Mouse (Mus musculus) mature B cell (primary cell): ENCODE data around the gene Ifi35.
"Not testable (repeated sequence)": the region's sequence is repeated elsewhere in the genome, so short reads cannot be mapped to it uniquely, and the experiment has no call there.

Source experiments
- in situ Hi-C: fragments of 300-500 bp; cut with MboI; formaldehyde crosslinking; loops from 2 replicates; pipeline ENCODE4 v1.14.3; 2019

The Ifi35 gene

DNA sequence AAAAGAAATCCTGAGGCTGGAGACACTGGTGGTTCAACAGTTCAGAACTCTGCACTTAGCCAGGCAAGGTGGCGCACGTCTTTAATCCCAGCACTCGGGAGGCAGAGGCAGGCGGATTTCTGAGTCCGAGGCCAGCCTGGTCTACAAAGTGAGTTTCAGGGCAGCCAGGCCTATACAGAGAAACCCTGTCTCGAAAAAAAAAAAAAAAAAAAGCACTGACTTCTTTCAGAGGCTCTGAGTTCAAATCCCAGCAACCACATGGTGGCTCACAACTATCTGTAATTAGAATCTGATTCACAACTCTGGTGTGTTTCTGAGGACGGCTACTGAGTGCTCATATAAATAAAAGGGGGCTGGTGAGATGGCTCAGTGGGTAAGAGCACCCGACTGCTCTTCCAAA is 1.3 kb upstream of the Ifi35 start:
- in situ Hi-C loops: loop anchor here (25.0 kb wide), 1 partner anchor 840 kb away; the partner anchor contains the start of genes Atxn7l3 and Tmub2

DNA sequence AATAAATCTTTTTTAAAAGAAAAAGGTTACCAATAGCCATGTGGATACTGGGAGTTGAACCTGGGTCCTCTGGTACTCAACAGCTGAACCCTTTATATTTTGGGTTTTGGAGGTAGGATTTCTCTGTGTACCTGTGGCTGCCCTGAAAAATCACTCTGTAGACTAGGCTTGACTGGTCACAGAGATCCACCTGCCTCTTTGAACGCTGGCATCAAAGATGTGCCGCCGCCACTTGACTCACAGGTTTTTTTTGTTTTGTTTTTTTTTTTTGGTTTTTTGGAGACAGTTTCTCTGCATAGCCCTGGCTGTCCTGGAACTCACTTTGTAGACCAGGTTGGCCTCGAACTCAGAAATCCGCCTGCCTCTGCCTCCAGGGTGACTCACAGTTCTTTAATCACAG is 421 bp upstream of the Ifi35 start:
- in situ Hi-C loops: loop anchor here (25.0 kb wide), 1 partner anchor 840 kb away; the partner anchor contains the start of genes Atxn7l3 and Tmub2

DNA sequence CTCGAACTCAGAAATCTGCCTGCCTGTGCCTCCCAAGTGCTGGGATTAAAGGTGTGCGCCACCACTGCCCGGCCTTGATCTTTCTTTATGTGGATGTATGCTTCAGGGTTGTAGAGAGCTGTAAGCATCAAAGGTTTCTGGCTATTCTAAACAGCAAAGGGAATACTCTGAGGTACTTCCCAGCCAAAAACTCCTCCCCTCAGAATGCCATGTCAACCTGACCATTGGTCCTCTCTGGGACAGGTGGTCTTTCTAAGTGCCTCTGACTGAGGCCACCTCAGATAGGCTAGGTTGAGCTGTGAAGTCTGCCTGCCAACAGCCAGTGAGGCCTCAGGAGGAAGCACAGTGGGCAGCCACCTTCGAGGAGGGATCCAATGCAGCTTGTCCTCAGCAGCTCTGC is 692 bp downstream of the Ifi35 start:
- in situ Hi-C loops: loop anchor here (25.0 kb wide), 1 partner anchor 838 kb away; the partner anchor contains the start of genes Atxn7l3 and Tmub2

GRCm38 (mm10) chr11:101449596-101449995 is 1.4 kb downstream of the Ifi35 start:
- in situ Hi-C loops: loop anchor here (25.0 kb wide), 1 partner anchor 838 kb away; the partner anchor contains the start of genes Atxn7l3 and Tmub2

DNA sequence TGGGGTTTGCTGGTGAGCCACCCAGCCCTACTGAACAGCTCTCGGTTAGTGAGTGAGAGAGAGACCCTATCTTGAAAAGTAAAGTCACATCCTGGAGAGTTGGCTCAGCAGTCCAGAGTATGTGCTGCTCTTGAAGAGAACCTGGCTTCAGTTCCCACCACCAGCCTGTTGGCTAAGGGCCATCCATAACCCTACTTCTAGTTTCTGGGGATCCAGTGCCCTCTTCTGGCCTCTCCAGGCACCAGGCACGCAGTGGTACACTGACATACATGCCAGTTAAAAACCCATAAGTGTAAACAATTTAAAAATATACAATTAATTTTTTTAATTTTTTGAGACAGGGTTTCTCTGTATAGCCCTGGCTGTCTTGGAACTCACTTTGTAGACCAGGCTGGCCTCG is 2.2 kb downstream of the Ifi35 start:
- in situ Hi-C loops: no loop called here

DNA sequence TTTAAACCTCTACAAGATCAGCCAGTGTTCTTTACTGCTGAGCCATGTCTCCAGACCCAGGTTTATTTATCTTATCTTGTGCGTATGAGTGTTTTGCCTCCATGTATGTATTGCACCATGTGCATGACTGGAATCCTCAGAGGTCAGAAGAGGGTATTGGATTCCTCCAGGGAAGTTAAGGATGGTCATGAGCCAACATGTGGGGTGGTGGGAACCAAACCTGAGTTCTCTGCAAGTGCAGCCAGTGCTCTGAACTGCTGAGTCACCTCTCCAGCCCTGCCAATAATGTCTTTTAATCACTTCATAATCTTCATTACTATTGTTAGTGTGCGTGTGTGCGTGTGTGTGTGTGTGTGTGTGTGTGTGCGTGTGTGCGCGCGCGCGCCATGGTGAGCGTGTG is 3.3 kb downstream of the Ifi35 start:
- in situ Hi-C loops: no loop called here

- in situ Hi-C loops: no loop called here
Observed at GRCm38 (mm10) chr11:101452093-101452774, 4.0 kb downstream of the Ifi35 start.

DNA sequence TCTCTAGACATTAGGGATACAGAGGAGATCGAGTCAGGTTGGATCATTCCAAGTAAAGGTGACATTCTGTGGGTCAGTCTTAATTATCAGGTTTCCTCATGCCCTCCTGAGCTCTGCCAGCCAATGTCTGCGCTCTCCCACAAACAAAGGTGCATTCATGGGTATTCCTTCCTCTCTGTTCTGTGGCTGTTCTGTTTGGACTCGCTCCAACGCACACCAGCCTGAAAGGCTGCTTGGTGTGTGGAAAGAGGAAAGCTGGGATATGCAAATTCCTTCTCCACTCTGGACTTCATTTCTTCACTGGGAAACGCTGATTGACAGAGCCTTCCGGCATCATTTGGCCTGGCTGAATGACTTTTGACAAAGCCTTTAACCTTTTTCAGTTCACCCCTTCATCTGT is 6.5 kb downstream of the Ifi35 start:
- in situ Hi-C loops: no loop called here

- in situ Hi-C loops: no loop called here
Observed at GRCm38 (mm10) chr11:101455627-101456026, 7.4 kb downstream of the Ifi35 start.

DNA sequence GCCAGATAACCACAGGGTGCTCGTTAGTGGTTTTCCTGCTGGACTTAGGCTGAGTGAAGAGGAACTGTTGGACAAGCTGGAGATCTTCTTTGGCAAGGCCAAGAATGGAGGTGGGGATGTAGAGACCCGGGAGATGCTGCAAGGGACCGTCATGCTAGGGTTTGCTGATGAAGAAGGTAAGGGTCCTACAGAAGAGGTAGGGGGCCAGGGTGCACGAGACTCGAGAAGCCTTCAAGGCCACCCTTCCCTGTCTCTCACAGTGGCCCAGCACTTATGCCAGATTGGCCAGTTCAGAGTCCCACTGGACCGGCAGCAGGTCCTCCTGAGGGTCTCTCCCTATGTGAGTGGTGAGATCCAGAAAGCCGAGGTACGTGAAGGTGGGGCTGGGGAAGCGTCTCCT is 9.4 kb downstream of the Ifi35 start:
- in situ Hi-C loops: no loop called here

DNA sequence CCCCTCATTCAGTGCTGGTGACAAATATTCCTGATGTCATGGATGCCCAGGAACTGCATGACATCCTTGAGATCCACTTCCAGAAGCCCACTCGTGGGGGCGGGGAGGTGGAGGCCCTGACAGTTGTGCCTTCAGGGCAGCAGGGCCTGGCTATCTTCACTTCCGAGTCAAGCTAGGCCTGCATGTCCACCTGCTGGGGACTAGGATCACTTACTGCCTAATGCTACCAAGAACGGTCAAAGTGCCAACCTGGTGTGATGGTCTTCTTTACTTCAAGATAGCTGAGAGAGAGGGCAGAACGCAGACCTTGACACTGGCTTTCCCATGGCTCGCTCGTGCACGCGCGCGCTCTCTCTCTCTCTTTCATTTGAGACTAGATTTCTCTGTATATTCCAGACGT is 10.0 kb downstream of the Ifi35 start:
- in situ Hi-C loops: no loop called here

GRCm38 (mm10) chr11:101459716-101460115 is 11.5 kb downstream of the Ifi35 start:
- in situ Hi-C loops: no loop called here

DNA sequence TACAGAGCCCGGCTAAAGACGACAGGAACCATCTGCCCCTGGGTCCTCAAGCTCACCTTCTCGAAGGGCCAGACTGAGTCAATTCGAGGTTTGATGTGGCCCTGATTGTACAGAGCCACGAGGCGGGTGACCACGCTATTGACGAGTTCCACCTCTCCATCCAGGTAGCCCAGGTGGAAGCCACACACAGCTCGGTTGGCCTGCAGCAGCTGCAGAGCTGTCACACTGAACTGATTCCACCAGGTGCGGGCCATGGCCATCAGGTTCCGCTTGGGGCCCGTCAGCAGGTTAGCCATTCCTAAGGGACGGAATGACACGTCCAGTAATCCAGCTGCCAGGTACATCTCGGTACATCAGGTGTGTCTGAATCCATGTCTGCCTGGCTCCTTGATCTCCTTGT is 12.1 kb downstream of the Ifi35 start:
- in situ Hi-C loops: no loop called here

GRCm38 (mm10) chr11:101462141-101462540 is 13.9 kb downstream of the Ifi35 start:
- in situ Hi-C loops: no loop called here

DNA sequence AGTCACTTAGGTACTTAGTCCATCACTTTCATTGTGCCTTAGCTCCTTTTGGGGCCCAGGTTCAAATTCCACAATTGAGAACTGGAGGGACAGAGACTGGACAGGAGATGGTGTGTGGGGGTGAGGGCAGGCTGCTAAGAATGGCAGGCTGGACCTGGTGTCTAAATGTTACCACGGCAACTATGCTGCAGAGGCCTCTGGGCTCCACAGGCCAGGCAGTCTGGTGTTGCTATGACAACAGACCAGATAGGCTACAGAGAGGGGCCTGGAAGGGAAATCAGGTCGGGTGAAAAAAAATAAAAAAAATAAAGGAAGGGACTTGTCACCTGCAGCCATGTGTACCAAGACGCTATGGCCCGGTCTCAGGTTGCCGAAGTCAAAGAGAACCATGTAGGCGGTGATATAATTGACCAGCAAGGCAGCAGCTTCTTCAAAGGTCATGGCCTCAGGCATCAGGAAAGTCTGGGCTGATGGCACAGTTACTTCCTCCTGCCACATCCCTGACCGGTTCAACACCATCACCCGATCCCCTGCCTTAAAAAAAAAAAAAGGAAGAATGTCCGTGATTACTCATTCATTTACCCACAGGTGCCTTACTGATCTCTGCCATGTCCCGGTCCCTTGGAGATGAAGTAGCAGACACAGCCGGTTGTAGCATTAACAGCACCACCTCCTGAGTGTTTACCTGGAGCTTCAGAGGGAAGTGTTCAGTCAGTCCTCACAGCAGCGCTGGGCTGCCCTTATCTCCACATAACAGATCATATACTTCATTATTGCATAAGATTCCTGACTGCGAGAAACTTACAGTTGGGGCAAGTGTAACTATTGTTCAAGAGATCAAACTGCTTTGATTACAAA is 14.6 kb downstream of the Ifi35 start:
- in situ Hi-C loops: no loop called here

DNA sequence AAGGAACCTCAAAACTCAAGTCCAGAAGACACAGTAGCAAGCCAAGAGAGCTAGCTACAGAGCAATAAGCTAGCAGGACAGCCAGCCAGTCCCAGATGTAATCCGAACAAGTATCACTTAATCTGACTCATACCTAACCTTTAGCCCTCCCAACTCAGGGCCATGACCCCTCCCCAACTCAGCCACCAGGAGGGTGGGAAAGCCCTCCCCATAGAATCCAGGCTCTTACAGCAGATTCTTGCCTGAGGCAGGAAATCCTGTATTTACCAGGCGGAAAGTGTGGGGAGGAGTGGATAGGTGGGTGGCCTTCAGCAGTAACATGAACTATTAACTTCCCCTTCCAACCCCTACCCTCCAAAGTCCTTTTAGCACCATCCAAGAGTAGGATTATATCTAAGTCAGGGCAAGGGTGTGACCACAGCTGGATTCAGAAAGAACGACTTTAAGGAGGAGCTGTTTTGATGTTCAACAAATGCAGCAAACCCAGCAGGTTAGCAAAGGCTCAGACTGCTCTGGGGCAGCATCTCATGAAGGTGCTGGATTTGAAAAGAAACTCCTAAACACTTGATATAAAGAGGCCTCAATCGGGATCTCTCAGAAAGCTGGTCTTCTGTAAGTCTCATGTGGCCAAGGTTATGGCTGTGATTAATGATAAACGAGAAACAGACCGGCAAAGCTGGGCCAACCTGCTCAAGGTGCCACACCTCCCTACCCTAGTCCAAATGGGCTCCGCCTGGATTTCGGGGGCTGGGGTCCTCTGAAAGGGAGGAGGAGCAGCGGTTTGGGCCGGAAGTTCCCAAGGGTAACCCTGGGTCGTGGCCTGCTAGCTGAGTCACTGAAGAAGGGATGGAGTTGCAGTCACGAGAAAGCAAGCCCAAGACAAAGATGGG is 16.2 kb downstream of the Ifi35 start, which contains the start of gene Rnd2:
TSS of gene Rnd2 (plus strand) at position 789 of the 890 bp plus-strand sequence.
- in situ Hi-C loops: no loop called here

DNA sequence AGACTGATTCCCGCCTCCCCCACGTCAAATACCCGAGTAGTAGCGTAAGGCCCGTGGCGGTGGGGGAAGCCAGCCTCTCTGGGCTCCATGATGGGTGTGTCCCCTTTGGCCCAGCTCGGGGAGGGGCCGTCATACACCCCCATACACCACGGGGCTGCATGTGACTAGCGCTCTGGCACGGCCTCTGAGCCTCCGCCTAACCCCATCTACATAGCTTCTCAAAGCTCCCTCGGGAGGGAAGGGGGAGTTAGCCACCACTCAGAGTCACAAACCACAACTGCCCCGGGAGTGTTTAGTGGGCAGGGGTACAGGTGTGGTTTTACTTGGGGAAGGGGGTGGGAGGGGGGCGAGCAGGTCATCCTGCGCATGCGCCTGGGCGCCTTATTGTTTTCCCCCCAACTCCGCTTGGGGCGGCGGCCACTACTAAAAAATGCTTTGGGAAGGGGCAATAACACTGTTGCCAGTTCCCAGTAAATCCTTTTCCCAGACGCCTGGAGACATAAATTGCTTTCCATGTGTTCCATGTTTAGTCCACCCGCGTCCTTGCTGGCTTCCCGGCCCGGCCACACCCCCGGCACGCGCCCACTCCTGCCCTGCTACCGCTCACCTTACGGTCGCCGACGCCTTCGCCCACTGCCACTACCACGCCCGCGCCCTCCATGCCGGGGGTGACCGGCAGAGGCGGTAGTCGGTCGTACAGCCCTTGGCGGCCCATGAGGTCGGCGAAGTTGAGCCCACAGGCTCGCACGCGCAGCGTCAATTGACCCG is 17.1 kb downstream of the Ifi35 start:
- in situ Hi-C loops: no loop called here

DNA sequence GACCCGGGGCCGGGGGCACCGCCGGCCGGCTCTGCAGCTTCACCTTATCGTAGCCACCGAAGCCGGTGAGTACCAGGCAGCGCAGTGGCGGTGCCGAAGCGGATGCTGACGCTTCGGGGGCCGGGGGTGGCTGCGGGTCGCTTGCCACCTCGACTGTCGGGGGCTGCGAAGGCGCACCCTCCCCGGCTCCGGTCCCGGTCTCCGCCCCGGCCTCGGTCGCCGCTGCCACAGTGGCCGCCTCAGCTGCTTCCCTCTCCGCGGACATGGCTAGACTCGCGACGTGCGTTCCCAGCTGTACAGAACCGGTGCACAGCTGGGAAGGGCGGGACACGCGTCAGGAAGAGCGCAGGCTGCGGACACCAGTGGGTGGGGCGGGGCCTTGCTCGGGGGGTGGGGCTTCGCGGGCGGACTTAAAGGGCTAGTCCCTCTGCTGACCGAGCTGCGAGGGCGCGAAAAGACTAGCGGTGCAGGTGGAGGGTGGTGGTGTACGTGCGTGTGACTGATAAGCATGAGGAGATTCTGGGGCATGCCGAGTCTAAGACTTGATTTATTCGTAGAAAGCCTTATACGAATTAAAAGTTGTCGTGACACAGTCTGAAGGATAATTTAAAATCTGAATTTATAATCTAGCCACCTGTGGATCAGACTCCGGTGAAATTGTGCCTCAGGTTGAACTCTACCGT is 17.8 kb downstream of the Ifi35 start, which contains the start of gene Vat1:
TSS of gene Vat1 (minus strand) at position 362 of the 683 bp plus-strand sequence.
- in situ Hi-C loops: no loop called here

DNA sequence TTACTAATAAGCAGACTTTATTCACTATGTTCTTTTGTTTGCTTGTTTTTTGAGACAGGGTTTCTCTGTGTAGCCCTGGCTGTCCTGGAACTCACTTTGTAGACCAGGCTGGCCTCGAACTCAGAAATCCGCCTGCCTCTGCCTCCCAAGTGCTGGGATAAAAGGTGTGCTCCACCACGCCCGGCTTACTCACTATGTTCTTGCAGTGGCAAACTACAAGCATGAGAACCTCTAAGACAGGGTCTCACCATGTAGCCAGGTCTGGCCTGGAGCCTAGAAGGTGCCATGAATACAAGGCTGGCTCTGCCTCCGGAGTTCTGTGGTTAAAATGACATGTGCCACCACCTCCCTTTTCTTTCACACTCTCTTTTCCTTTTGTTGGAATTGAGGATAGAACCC is 18.3 kb downstream of the Ifi35 start:
- in situ Hi-C loops: not testable (repeated sequence)

DNA sequence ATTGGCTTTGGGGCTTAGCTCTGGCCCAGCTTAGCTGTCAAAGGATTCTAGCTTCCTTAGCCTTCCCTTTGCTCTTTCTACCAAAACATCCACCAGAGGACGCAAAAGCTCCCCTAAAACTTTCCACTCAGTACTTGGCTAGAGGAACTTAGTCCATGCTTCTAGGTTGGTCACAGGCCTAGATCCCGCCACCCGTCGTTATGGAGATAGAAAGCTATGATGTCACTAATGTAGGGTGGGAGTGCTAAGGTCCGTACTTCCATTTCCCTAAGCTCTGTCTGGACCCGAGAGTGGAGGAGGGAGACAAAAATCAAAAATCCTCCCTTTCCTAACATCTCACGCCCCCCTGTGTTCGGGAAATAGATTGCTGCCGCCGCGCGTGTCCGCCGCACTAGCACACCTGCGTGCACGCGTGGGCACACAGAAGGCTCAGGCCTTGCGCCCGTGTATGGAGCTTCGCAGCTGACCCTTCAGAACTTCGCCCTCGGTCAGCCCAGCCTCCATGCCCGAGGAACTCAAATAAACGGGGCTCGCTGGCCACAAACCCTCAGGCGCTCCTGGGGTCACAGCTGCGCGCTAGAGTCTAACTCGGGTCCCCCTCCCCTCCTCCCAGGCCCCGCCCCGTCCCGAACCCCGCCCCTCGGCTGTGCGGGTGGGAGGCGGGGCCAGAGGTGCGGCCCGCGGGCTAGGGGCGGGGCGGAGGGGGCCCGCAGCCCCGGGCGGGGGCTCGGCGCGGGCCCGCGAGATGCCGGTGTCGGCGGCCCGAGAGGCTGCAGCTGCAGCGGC is 19.5 kb downstream of the Ifi35 start:
- in situ Hi-C loops: no loop called here
